Mouse (Mus musculus) lung, postnatal 0 days (tissue): Measurements from ENCODE around the gene Tomm20l.
A peak's percentile ranks its signal among the peaks of the same experiment; 100 is the strongest.

ENCODE experiments used
- CTCF ChIP-seq: IDR thresholded peaks from 2 replicates; pipeline ENCODE4 v1.5.1; 2016; ENCODE audit warnings: antibody characterized with exemption, mild to moderate bottlenecking
- EP300 ChIP-seq: IDR thresholded peaks from 2 replicates; pipeline ENCODE4 v1.6.1; 2016; ENCODE audit warnings: antibody characterized with exemption, mild to moderate bottlenecking, control low read depth

- peak; percentile 55 for TF ChIP-seq CTCF
- TF ChIP-seq EP300 = no peak
Measured at GRCm38 (mm10) chr12:71073113-71073730, 38.0 kb upstream of the Tomm20l start.
